Comparison of ENCODE assay signal across 8 mouse cellular contexts in the genomic region with DNA sequence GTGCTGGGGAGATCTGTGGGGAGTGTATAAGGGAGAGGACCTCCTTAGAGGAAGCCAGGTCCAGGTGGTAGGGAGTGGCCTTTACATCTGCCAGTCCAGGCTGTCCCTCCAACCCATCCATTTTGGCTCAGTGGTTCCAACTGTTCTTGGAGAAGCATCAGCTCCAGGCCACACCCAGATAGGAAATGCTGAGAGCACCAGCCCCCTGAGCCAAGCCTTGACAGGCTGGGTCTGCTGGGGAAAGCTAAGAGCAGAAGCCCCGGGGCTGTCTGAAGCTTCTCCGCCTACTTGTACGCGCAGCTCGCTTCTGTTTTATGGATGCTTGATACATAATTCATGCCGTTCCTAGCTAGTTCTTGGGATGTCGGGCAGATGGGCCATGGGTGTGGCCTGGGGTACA. TPM values are rescaled to one million over a fixed set of nuclear protein-coding genes. Genes with fewer than 3 reads are reported as not detected.
A peak's percentile ranks its signal among the peaks of the same experiment; 100 is the strongest.
DNase-seq lines count a peak whose midpoint lies in the region; ATAC-seq and TF ChIP-seq lines count a peak whose summit lies in the region.
"Had no signal": no experiment of that assay in that cellular context is flagged by ENCODE, and none has a peak within 500 bp of the region (broad histone marks: within the 10 kb centered on the region; RNA-seq: fewer than 3 reads in every experiment).

No protein-coding gene starts in this region.

- no peak for TF ChIP-seq EP300 in liver, postnatal 0 days (IDR thresholded peaks at IDR 0.05; ENCODE audit: low read depth)

- no peaks in the 10 kb centered on the region for H3K36me3 ChIP-seq in hindbrain, embryonic 11.5 days (ENCODE audit: control insufficient read depth, insufficient read depth, low read length)
- no peaks in the 10 kb centered on the region for H3K36me3 ChIP-seq in hindbrain, embryonic 10.5 days
- no peaks in the 10 kb centered on the region for H3K36me3 ChIP-seq in forebrain, postnatal 0 days (ENCODE audit: insufficient read depth)
- H3K36me3 ChIP-seq in midbrain, embryonic 14.5 days (ENCODE audit: control insufficient read depth, insufficient read depth, low read length), result no peaks in the 10 kb centered on the region
- H3K36me3 ChIP-seq in liver, postnatal 0 days (replicated peaks; ENCODE audit: insufficient read depth, low read length), result no peaks in the 10 kb centered on the region

- 60% methylated on average over 7 of the region's 7 CpGs for WGBS in hindbrain, embryonic 11.5 days
- WGBS in hindbrain, embryonic 10.5 days, result 60% methylated on average over 7 of the region's 7 CpGs
- WGBS in forebrain, postnatal 0 days, result 48% methylated on average over 7 of the region's 7 CpGs
- WGBS in midbrain, embryonic 14.5 days, result 41% methylated on average over 7 of the region's 7 CpGs
- WGBS in liver, postnatal 0 days (ENCODE audit: insufficient replicate concordance), result 80% methylated on average over 7 of the region's 7 CpGs

- H3K4me2 ChIP-seq in hindbrain, embryonic 11.5 days (replicated peaks; ENCODE audit: low read depth, low read length), result no peak overlapping the region
- H3K4me2 ChIP-seq in forebrain, postnatal 0 days (ENCODE audit: low read depth), result no peak overlapping the region
- no peak overlapping the region for H3K4me2 ChIP-seq in midbrain, embryonic 14.5 days (ENCODE audit: low read length)
- no peak overlapping the region for H3K4me2 ChIP-seq in liver, postnatal 0 days (ENCODE audit: low read depth, low read length)

- H3K4me3 ChIP-seq in hindbrain, embryonic 11.5 days (ENCODE audit: low read depth, low read length), result no peak overlapping the region
- no peak overlapping the region for H3K4me3 ChIP-seq in hindbrain, embryonic 10.5 days
- no peak overlapping the region for H3K4me3 ChIP-seq in forebrain, postnatal 0 days (ENCODE audit: low read depth, low read length)
- no peak overlapping the region for H3K4me3 ChIP-seq in midbrain, embryonic 14.5 days (replicated peaks; ENCODE audit: low read depth, low read length)
- no peak overlapping the region for H3K4me3 ChIP-seq in liver, postnatal 0 days (ENCODE audit: low read depth, low read length)

- peaks cover 7% of the 10 kb centered on the region for H3K27me3 ChIP-seq in hindbrain, embryonic 11.5 days (ENCODE audit: control insufficient read depth, insufficient read depth, low read length)
- H3K27me3 ChIP-seq in hindbrain, embryonic 10.5 days (ENCODE audit: insufficient read depth, poor library complexity, severe bottlenecking), result peaks cover 64% of the 10 kb centered on the region
- H3K27me3 ChIP-seq in forebrain, postnatal 0 days (ENCODE audit: insufficient read depth, low read length), result no peaks in the 10 kb centered on the region
- no peaks in the 10 kb centered on the region for H3K27me3 ChIP-seq in midbrain, embryonic 14.5 days (ENCODE audit: control insufficient read depth, insufficient read depth, low read length)
- no peaks in the 10 kb centered on the region for H3K27me3 ChIP-seq in liver, postnatal 0 days (ENCODE audit: insufficient read depth, low read length)

- no peak overlapping the region for H3K27ac ChIP-seq in hindbrain, embryonic 11.5 days (ENCODE audit: low read depth, low read length)
- no peak overlapping the region for H3K27ac ChIP-seq in hindbrain, embryonic 10.5 days
- peak overlapping the region; percentile 30; the same call in 1 of the 2 replicates for H3K27ac ChIP-seq in forebrain, postnatal 0 days (ENCODE audit: low read depth, low read length)
- H3K27ac ChIP-seq in midbrain, embryonic 14.5 days (replicated peaks; ENCODE audit: low read depth, low read length), result peak overlapping the region; percentile 20; the same call in 1 of the 2 replicates
- no peak overlapping the region for H3K27ac ChIP-seq in liver, postnatal 0 days (ENCODE audit: low read depth)

- H3K9ac ChIP-seq in hindbrain, embryonic 11.5 days (ENCODE audit: low read depth, low read length), result no peak overlapping the region
- H3K9ac ChIP-seq in forebrain, postnatal 0 days, result no peak overlapping the region
- no peak overlapping the region for H3K9ac ChIP-seq in midbrain, embryonic 14.5 days (replicated peaks; ENCODE audit: low read length)
- H3K9ac ChIP-seq in liver, postnatal 0 days (replicated peaks), result no peak overlapping the region

- no peak for ATAC-seq in hindbrain, embryonic 11.5 days (ENCODE audit: low FRiP score)
- ATAC-seq in forebrain, postnatal 0 days, result peak; percentile 54
- ATAC-seq in midbrain, embryonic 14.5 days (ENCODE audit: low FRiP score, low TSS enrichment), result peak; percentile 44; the same call in 1 of the 2 replicates
- no peak for ATAC-seq in liver, postnatal 0 days

- peaks cover 12% of the 10 kb centered on the region for H3K4me1 ChIP-seq in hindbrain, embryonic 11.5 days (replicated peaks; ENCODE audit: control insufficient read depth, insufficient read depth, low read length)
- H3K4me1 ChIP-seq in hindbrain, embryonic 10.5 days (replicated peaks), result peaks cover 75% of the 10 kb centered on the region
- 0 out of 2 replicates have a peak, but pooled peaks cover 6% of the 10 kb centered on the region for H3K4me1 ChIP-seq in forebrain, postnatal 0 days (ENCODE audit: insufficient read depth)
- peaks cover 42% of the 10 kb centered on the region for H3K4me1 ChIP-seq in midbrain, embryonic 14.5 days (ENCODE audit: control insufficient read depth, insufficient read depth, low read length)
- peaks cover 39% of the 10 kb centered on the region for H3K4me1 ChIP-seq in liver, postnatal 0 days (ENCODE audit: insufficient read depth)

- H3K9me3 ChIP-seq in hindbrain, embryonic 11.5 days (ENCODE audit: control insufficient read depth, low read length), result no peaks in the 10 kb centered on the region
- H3K9me3 ChIP-seq in hindbrain, embryonic 10.5 days, result no peaks in the 10 kb centered on the region
- H3K9me3 ChIP-seq in forebrain, postnatal 0 days (ENCODE audit: low read length), result no peaks in the 10 kb centered on the region
- H3K9me3 ChIP-seq in midbrain, embryonic 14.5 days (ENCODE audit: control insufficient read depth, low read length), result no peaks in the 10 kb centered on the region
- no peaks in the 10 kb centered on the region for H3K9me3 ChIP-seq in liver, postnatal 0 days (ENCODE audit: low read length)

- no peak for TF ChIP-seq CTCF in forebrain, postnatal 0 days (IDR thresholded peaks at IDR 0.05; ENCODE audit: low read depth)
- TF ChIP-seq CTCF in liver, postnatal 0 days (IDR thresholded peaks at IDR 0.05; ENCODE audit: low read depth), result no peak

- peak; percentile 28 for DNase-seq in hindbrain, embryonic 11.5 days (ENCODE audit: low spot score)
- DNase-seq in hindbrain, embryonic 10.5 days (ENCODE audit: low spot score), result no peak
- DNase-seq in cerebellum, adult 9-11 months, result peak; percentile 51
- peak; percentile 39 for DNase-seq in forebrain, postnatal 0 days
- peak; percentile 53 for DNase-seq in midbrain, embryonic 14.5 days
- no peak for DNase-seq in c-Kit-positive CD71-positive TER-119-positive erythroid progenitor cells, embryonic 14.5 days (ENCODE audit: low spot score)
- no peak for DNase-seq in liver, postnatal 0 days
- DNase-seq: thymus, postnatal 25 days had no signal

RNA-seq across cellular contexts. Expression of gene Bcr, which starts 39.9 kb away (rescaled TPM):
- 10.5 and 15.2 TPM in 2 replicates for polyA plus RNA-seq in hindbrain, embryonic 11.5 days (2014; fragmentation: Nextera tagmentation; extraction: Ambion mirVana)
- 6.6 and 7.8 TPM in 2 replicates for polyA plus RNA-seq in hindbrain, embryonic 10.5 days (2016; fragmentation: Nextera tagmentation; extraction: Ambion mirVana)
- total RNA-seq in forebrain, postnatal 0 days (2014; rRNA removed), result 44.9 and 49.6 TPM in 2 replicates
- 6.9 and 10.1 TPM in 2 replicates for polyA plus RNA-seq in forebrain, postnatal 0 days (2015; fragmentation: Nextera tagmentation; extraction: Ambion mirVana)
- 20.9 and 22.8 TPM in 2 replicates for polyA plus RNA-seq in midbrain, embryonic 14.5 days (2014; fragmentation: Nextera tagmentation; extraction: Ambion mirVana)
- 3.4 and 3.6 TPM in 2 replicates for polyA plus RNA-seq in liver, postnatal 0 days (2015; fragmentation: Nextera tagmentation; extraction: Ambion mirVana)

Comparison
In these comparisons a context has a peak if more than half of its experiments do, and no peak if none do; other contexts are left out.
1. DNase-seq: peak in hindbrain, embryonic 11.5 days (single experiment), cerebellum, adult 9-11 months (single experiment), forebrain, postnatal 0 days (single experiment) and midbrain, embryonic 14.5 days (single experiment); none in hindbrain, embryonic 10.5 days (single experiment), c-Kit-positive CD71-positive TER-119-positive erythroid progenitor cells, embryonic 14.5 days (single experiment) and liver, postnatal 0 days (single experiment).
2. ATAC-seq: peak in forebrain, postnatal 0 days (single experiment) and midbrain, embryonic 14.5 days (single experiment); none in hindbrain, embryonic 11.5 days (single experiment) and liver, postnatal 0 days (single experiment).
3. H3K27ac ChIP-seq: peak in forebrain, postnatal 0 days (single experiment) and midbrain, embryonic 14.5 days (single experiment); none in hindbrain, embryonic 11.5 days (single experiment), hindbrain, embryonic 10.5 days (single experiment) and liver, postnatal 0 days (single experiment).